Mouse (Mus musculus) heart, embryonic 11.5 days (tissue): ENCODE results near the gene 6430548M08Rik. TPM values are rescaled to one million over a fixed set of nuclear protein-coding genes. Genes with fewer than 3 reads are reported as not detected.

ENCODE experiments used
- ATAC-seq: fragments of 200-750 bp; cut with Nextera tagmentation; replicated peaks from 2 replicates; pipeline ENCODE4 v1.8.0; 2017; ENCODE audit warnings: moderate library complexity; ENCODE audit not compliant: insufficient number of reproducible peaks, low FRiP score, low TSS enrichment
- H3K27ac ChIP-seq: fragments of 300-500 bp; sonication (generic); 2 replicates; pipeline ENCODE4 v1.5.1; 2014; ENCODE audit warnings: mild to moderate bottlenecking, low read depth, low read length
- H3K27me3 ChIP-seq: fragments of 300-500 bp; sonication (generic); 2 replicates; pipeline ENCODE4 v1.6.1; 2014; ENCODE audit warnings: mild to moderate bottlenecking, low read length, mixed read lengths; ENCODE audit not compliant: control insufficient read depth, insufficient read depth
- H3K36me3 ChIP-seq: fragments of 300-500 bp; sonication (generic); 2 replicates; pipeline ENCODE4 v1.6.1; 2014; ENCODE audit warnings: mild to moderate bottlenecking, low read length, moderate library complexity, mixed read lengths; ENCODE audit not compliant: control insufficient read depth, insufficient read depth
- H3K4me1 ChIP-seq: fragments of 300-500 bp; sonication (generic); 2 replicates; pipeline ENCODE4 v1.6.1; 2014; ENCODE audit warnings: low read length; ENCODE audit not compliant: control insufficient read depth, insufficient read depth
- H3K4me2 ChIP-seq: fragments of 300-500 bp; sonication (generic); 2 replicates; pipeline ENCODE4 v1.6.1; 2014; ENCODE audit warnings: mild to moderate bottlenecking, moderate library complexity
- H3K4me3 ChIP-seq: fragments of 300-500 bp; sonication (generic); 2 replicates; pipeline ENCODE4 v1.5.1; 2014; ENCODE audit warnings: low read depth, low read length
- H3K9ac ChIP-seq: fragments of 300-500 bp; sonication (generic); 2 replicates; pipeline ENCODE4 v1.6.1; 2014; ENCODE audit warnings: mild to moderate bottlenecking, low read depth, low read length, moderate library complexity
- H3K9me3 ChIP-seq: fragments of 300-500 bp; sonication (generic); replicated peaks from 2 replicates; pipeline ENCODE4 v1.6.1; 2016; ENCODE audit warnings: low read length; ENCODE audit not compliant: control insufficient read depth
- WGBS: fragments of 180-500 bp; shearing (Covaris S2); extraction: QIAGEN DNeasy Blood & Tissue Kit; methylation state at CpG from one replicate; pipeline ENCODE4 v1.1.7; 2014; ENCODE audit not compliant: insufficient replicate concordance; 5-methylcytosine and 5-hydroxymethylcytosine counted together
- polyA plus RNA-seq: library from polyadenylated mRNA; unstranded; fragments of >200 nt; fragmentation: Nextera tagmentation; extraction: Ambion mirVana; gene quantifications from 2 replicates; pipeline ENCODE4 v1.2.1, GENCODE M21; 2014

The 6430548M08Rik gene
- polyA plus RNA-seq, 1 experiment from 2014 or later, result 8.4 TPM

DNA sequence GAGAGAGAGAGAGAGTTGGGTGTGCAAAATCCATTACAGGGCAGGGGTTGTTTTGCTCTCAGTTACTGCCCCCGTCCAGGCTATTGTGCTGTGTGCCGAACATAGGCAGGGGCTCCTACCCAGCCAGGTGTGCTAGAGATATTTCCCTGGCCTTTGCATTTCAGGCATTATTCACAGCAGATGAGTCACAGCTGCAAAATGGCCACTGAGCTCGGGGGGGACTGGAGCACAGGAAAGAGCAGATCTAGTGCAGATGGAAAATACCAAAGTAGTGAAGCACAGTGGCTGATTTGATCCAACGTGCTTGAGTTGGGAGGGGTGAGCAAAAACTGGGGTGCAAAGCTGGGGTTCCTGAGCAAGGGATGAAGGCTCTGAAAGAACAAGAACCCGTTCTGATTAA lies 7.0 kb downstream of the 6430548M08Rik start:
- Histone ChIP-seq H3K4me3 (no peak overlapping the region), H3K4me2 (peak overlapping the region; percentile 24; the same call in 1 of the 2 replicates), H3K36me3 (no peaks in the 10 kb centered on the region), H3K27ac (no peak overlapping the region), H3K27me3 (peaks cover 5% of the 10 kb centered on the region), H3K9me3 (no peaks in the 10 kb centered on the region; the same call in 1 of the 2 replicates), H3K4me1 (peaks cover 63% of the 10 kb centered on the region), H3K9ac (no peak overlapping the region)
- 57% methylated on average over 5 of the region's 5 CpGs for WGBS
- ATAC-seq, result no peak

DNA sequence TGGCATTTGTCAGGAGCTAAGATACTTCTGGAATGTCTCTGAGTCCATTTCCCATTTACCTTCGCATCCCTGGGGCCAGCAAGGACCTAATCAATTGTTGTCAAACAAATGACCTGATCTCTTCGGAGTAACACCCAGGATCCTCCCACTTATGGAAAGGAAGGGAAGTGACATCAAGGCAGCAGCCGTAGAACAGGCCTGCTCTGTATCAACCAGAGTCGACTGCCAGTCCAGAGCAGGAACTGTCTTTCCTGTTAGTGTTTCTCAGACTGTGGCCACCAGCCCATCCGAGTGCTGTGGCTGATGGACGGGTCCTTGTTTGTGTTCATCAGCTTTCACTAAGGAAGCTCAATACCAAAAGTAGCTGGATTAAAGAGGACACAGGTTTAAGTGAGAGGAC lies 10.3 kb downstream of the 6430548M08Rik start:
- no peak for ATAC-seq
- Histone ChIP-seq H3K27me3 (no peaks in the 10 kb centered on the region), H3K36me3 (no peaks in the 10 kb centered on the region), H3K27ac (peak overlapping the region; percentile 3), H3K4me1 (peaks cover 77% of the 10 kb centered on the region), H3K9ac (no peak overlapping the region), H3K4me3 (no peak overlapping the region), H3K4me2 (no peak overlapping the region), H3K9me3 (0 out of 2 replicates have a peak, but pooled peaks cover 2% of the 10 kb centered on the region)
- 18% methylated on average over 6 of the region's 6 CpGs for WGBS

DNA sequence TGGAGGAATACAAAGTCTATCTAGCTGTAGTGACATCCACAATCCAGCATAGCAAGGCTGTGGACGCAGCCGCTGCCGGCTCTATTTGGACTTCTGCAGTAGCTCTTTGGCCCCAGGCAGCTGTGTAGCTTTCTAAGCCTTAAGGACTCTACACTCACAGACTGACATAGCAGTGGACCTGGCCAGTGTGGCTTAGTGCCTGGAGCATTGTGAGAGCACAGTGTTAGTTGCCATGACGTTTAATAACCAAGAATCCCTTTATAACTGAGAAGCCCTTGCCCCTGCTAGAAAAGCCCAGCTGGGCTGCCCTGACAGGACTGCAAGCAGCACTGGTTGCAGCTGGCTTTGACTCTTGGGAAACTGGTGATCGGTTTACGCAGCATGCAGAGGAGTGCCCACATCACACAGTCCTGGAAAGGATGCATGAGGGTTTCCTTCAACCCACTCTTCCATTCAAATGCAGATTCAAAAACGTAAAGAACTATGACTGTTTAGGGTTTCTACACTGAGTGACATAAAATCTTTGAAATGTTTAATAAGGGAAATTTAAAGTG lies 11.0 kb downstream of the 6430548M08Rik start:
- Histone ChIP-seq H3K4me3 (no peak overlapping the region), H3K9ac (no peak overlapping the region), H3K4me2 (no peak overlapping the region), H3K9me3 (0 out of 2 replicates have a peak, but pooled peaks cover 2% of the 10 kb centered on the region), H3K27me3 (no peaks in the 10 kb centered on the region), H3K27ac (peak overlapping the region; percentile 3), H3K36me3 (no peaks in the 10 kb centered on the region), H3K4me1 (peaks cover 77% of the 10 kb centered on the region)
- no peak for ATAC-seq
- 66% methylated on average over 7 of the region's 7 CpGs for WGBS

DNA sequence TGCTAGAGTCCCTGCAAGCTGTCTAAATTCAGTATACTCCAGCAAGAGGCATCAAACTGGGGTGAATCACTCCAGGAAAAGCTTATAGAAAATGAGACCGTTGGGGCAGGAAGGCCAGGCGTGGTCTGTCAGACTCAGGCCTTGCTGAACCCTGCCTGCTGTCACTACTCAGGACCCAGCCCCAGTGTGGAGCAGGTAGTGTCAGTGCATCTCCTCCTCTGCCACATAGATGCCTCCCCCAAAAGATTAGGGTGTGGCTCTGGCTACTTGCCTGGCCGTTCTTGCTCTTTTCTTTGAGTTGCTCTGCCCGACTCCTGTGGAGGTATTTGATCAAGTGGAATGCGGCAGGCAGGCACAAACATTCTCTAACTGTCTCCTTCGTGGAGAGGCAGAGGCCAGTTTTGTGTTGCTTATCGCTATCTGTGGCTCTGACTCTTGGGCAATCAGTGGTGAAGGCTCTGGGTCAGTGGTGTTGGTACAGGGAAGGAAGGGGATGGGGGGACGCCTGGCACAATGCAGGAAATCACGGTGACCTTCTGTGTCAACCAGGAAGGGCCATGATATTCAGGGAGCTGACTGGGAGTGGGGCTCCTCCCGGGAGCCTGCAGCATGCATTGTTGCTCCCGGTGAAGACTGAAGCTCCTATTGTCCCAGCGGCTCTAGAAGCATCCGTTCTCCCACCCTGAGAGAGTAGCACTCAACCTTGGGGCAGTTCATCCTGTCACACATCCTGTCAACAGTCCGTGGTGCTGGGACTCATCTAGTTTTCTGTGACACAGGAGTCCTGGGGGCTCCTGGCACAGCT lies 12.6 kb downstream of the 6430548M08Rik start:
- H3K4me1 ChIP-seq, result peaks cover 71% of the 10 kb centered on the region
- peak overlapping the region; percentile 83 for H3K27ac ChIP-seq

DNA sequence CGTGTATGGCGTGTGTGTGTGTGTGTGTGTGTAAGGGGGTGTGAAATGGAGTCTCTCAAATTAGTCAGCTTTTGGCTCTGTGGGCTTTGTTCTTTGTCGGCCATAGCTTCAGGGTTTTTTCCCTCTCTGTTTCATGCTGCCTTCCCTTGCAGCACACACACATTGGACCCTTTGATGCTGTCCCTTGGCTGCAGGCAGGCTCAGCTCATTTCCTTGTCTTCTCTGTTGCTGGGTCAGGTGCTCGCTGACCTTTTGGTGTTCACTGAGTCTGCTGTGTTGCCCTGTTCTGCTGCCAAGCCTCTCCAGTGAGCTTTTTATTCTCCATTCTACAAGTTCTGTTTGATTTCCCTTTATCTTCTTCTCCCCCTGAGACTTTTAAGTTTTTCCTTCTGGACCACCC lies 15.6 kb downstream of the 6430548M08Rik start:
- Histone ChIP-seq H3K4me3 (no peak overlapping the region), H3K27me3 (no peaks in the 10 kb centered on the region), H3K9me3 (0 out of 2 replicates have a peak, but pooled peaks cover 2% of the 10 kb centered on the region), H3K27ac (no peak overlapping the region), H3K9ac (no peak overlapping the region), H3K4me2 (no peak overlapping the region), H3K36me3 (no peaks in the 10 kb centered on the region), H3K4me1 (peaks cover 46% of the 10 kb centered on the region)
- whole genome bisulfite sequencing, result 75% methylated on average over 4 of the region's 4 CpGs
- ATAC-seq, result no peak

More for the DNA sequence above, 12.6 kb downstream of the 6430548M08Rik start:
- peak; percentile 11; the same call in 1 of the 2 replicates for ATAC-seq
- 14% methylated on average over 14 of the region's 14 CpGs for WGBS
- 0 out of 2 replicates have a peak, but pooled peaks cover 2% of the 10 kb centered on the region for H3K9me3 ChIP-seq
- H3K4me2 ChIP-seq, result peak overlapping the region; percentile 52
- H3K4me3 ChIP-seq, result no peak overlapping the region
- no peaks in the 10 kb centered on the region for H3K36me3 ChIP-seq
- H3K9ac ChIP-seq, result peak overlapping the region; percentile 54
- no peaks in the 10 kb centered on the region for H3K27me3 ChIP-seq

DNA sequence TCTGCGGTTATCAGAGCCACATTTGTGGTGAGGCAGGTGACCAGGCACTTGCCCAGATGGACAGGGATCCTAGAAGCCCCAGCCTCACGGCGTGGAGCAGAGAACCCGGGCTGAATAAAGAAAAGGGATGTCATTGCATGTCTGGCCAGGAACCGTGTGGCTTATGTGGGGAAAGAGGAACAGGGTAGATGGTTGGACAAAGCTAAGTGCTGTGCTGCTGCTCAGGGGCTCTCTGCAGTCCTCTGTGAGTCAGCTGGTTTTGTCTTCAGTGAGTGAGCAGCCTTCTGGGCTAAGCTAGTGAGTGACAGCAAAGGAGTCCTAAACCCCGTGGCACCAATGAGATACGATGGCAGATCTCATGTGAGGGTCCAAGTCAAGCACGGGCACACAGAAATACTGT lies 17.2 kb downstream of the 6430548M08Rik start:
- no peaks in the 10 kb centered on the region for H3K36me3 ChIP-seq
- ATAC-seq, result no peak
- no peaks in the 10 kb centered on the region; the same call in 1 of the 2 replicates for H3K27me3 ChIP-seq
- H3K4me2 ChIP-seq, result no peak overlapping the region
- 76% methylated on average over 8 of the region's 8 CpGs for WGBS
- 0 out of 2 replicates have a peak, but pooled peaks cover 2% of the 10 kb centered on the region for H3K9me3 ChIP-seq
- no peak overlapping the region for H3K4me3 ChIP-seq
- H3K27ac ChIP-seq, result no peak overlapping the region
- no peak overlapping the region for H3K9ac ChIP-seq
- peaks cover 34% of the 10 kb centered on the region for H3K4me1 ChIP-seq

DNA sequence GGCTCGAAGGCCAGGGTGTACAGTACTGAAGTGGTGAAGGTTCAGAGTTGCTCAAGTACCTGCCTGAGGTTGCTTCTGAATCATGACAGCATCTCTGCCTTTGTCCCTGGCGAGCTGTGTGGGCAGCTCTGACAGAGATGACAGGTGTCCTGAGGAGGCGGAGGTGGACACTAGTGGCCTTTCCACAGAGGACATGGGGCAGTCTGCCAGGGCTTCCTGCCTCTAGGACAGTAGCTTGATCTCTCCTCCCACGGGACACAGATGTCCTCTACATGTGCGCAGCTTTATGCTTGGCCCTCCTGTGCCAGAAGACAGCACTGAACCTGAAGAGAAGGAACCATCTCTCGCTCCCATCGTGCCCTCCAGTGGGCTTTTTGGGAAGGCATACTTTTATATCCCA lies 19.2 kb downstream of the 6430548M08Rik start:
- WGBS, result 73% methylated on average over 7 of the region's 7 CpGs
- Histone ChIP-seq H3K27ac (no peak overlapping the region), H3K4me1 (peaks cover 22% of the 10 kb centered on the region), H3K9me3 (0 out of 2 replicates have a peak, but pooled peaks cover 2% of the 10 kb centered on the region), H3K27me3 (no peaks in the 10 kb centered on the region; the same call in 1 of the 2 replicates), H3K4me2 (no peak overlapping the region), H3K4me3 (no peak overlapping the region), H3K9ac (no peak overlapping the region), H3K36me3 (no peaks in the 10 kb centered on the region)
- no peak for ATAC-seq

DNA sequence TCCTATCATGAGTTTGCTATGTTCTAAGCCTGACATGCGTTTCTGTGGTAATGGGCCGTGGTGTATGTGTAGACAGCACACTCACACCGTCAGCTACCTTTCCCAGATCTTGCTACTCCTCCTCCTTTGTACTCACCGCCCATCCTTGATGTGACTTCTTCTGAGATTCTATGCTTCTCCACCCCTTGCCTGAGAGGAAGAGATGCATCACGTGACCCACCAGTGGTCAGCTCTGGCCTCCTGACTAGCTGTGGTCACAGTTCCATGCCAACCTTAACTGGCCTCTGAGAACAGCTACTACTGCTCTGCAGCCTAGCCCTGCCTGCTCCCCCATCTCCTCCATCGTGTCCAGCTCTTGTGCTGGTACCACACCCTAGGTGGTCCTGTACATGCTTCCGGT lies 21.7 kb downstream of the 6430548M08Rik start:
- no peak overlapping the region for H3K27ac ChIP-seq
- H3K4me3 ChIP-seq, result no peak overlapping the region
- peaks cover 22% of the 10 kb centered on the region for H3K4me1 ChIP-seq
- H3K27me3 ChIP-seq, result no peaks in the 10 kb centered on the region; the same call in 1 of the 2 replicates
- no peak for ATAC-seq
- no peaks in the 10 kb centered on the region for H3K9me3 ChIP-seq
- no peak overlapping the region for H3K9ac ChIP-seq
- no peaks in the 10 kb centered on the region for H3K36me3 ChIP-seq
- WGBS, result 86% methylated on average over 7 of the region's 7 CpGs
- H3K4me2 ChIP-seq, result no peak overlapping the region
